Comparison of ENCODE assay signal across 8 mouse cellular contexts in the genomic region with DNA sequence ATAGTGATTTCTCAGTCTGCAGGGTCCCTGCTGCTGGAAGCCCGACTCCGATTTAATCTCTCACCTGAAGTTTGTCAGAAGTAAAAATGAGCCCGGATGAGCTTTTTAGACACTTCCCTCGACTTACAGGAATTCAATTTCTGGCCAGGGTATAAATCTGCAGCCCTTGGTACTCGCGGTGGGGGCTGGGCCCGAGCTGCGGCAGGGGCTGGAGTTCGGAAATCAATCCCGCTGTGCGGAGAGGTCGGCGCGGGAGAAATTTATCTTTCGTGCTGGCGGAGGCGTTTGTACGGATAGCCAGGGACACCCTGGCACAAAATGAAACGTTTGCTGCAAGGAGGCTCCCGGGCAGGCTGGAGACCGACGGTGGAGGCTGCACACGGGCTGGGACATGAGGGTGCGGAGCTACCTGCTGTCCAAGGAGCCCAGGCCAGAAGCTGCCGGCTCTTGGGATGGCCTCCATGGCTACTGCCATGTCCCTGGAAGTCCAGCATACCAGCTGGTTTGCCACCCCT. TPM values are rescaled to one million over a fixed set of nuclear protein-coding genes. Genes with fewer than 3 reads are reported as not detected.
DNase-seq lines count a peak whose midpoint lies in the region; ATAC-seq lines count a peak whose summit lies in the region.

No protein-coding gene starts in this region.

- no peaks in the 10 kb centered on the region for H3K36me3 ChIP-seq in limb, embryonic 15.5 days
- no peaks in the 10 kb centered on the region for H3K36me3 ChIP-seq in stomach, embryonic 15.5 days

- peak overlapping the region; percentile 39 for H3K4me2 ChIP-seq in limb, embryonic 15.5 days
- H3K4me2 ChIP-seq in stomach, embryonic 15.5 days = peak overlapping the region; percentile 58

- peak overlapping the region; percentile 17; the same call in 1 of the 2 replicates for H3K4me3 ChIP-seq in limb, embryonic 15.5 days
- H3K4me3 ChIP-seq in stomach, embryonic 15.5 days (replicated peaks) = peak overlapping the region; percentile 25

- no peaks in the 10 kb centered on the region for H3K9me3 ChIP-seq in limb, embryonic 15.5 days
- H3K9me3 ChIP-seq in stomach, embryonic 15.5 days = no peaks in the 10 kb centered on the region

- H3K9ac ChIP-seq in limb, embryonic 15.5 days = no peak overlapping the region
- H3K9ac ChIP-seq in stomach, embryonic 15.5 days = no peak overlapping the region; the same call in 1 of the 2 replicates

- DNase-seq in cerebellum, postnatal 14 days = peak; percentile 17 to 31
- no peak for DNase-seq in cerebellum, adult 11-12 months
- DNase-seq in ovary, postnatal 36 days (ENCODE audit: low spot score) = peak; percentile 20
- DNase-seq in ovary, postnatal 14 days (ENCODE audit: low spot score) = no peak
- no peak for DNase-seq in right cerebral cortex, postnatal 36 days (ENCODE audit: low spot score in 2 of 2)
- no peak for DNase-seq in left cerebral cortex, adult 8-10 months (ENCODE audit: low spot score in 2 of 2)

- H3K27me3 ChIP-seq in limb, embryonic 15.5 days = peaks cover 28% of the 10 kb centered on the region
- H3K27me3 ChIP-seq in stomach, embryonic 15.5 days (replicated peaks) = 0 out of 2 replicates have a peak, but pooled peaks cover 3% of the 10 kb centered on the region

- no peak for ATAC-seq in limb, embryonic 15.5 days (ENCODE audit: insufficient number of reproducible peaks, low FRiP score, low TSS enrichment, low read depth)
- no peak for ATAC-seq in stomach, embryonic 15.5 days (ENCODE audit: insufficient read depth, low FRiP score, low read depth)

- 0 out of 2 replicates have a peak, but pooled peaks cover 6% of the 10 kb centered on the region for H3K4me1 ChIP-seq in limb, embryonic 15.5 days
- H3K4me1 ChIP-seq in stomach, embryonic 15.5 days = 0 out of 2 replicates have a peak, but pooled peaks cover 7% of the 10 kb centered on the region

- WGBS in limb, embryonic 15.5 days = 5% methylated on average over 25 of the region's 25 CpGs
- 3% methylated on average over 25 of the region's 25 CpGs for WGBS in stomach, embryonic 15.5 days

- no peak overlapping the region for H3K27ac ChIP-seq in limb, embryonic 15.5 days
- H3K27ac ChIP-seq in stomach, embryonic 15.5 days = no peak overlapping the region

RNA-seq across cellular contexts. Expression of gene Pin1, which starts 42.9 kb away (rescaled TPM):
- polyA plus RNA-seq in limb, embryonic 15.5 days (2015; fragmentation: Nextera tagmentation; extraction: Ambion mirVana) = 43.7 and 46.7 TPM in 2 replicates
- polyA plus RNA-seq in stomach, embryonic 15.5 days (2015; fragmentation: Nextera tagmentation; extraction: Ambion mirVana) = 44.2 and 45.5 TPM in 2 replicates
- total RNA-seq in left cerebral cortex, adult 8-10 months (2022) = 10 to 100 TPM; 32.7 to 37.5 (median 35.2) TPM

RNA-seq across cellular contexts. Expression of gene Fbxl12, which starts 50.2 kb away (rescaled TPM):
- 19.2 and 20.0 TPM in 2 replicates for polyA plus RNA-seq in limb, embryonic 15.5 days (2015; fragmentation: Nextera tagmentation; extraction: Ambion mirVana)
- 15.3 and 18.5 TPM in 2 replicates for polyA plus RNA-seq in stomach, embryonic 15.5 days (2015; fragmentation: Nextera tagmentation; extraction: Ambion mirVana)
- 10 to 100 TPM; 20.1 to 29.5 (median 26.9) TPM for total RNA-seq in left cerebral cortex, adult 8-10 months (2022)

RNA-seq across cellular contexts. Expression of gene Olfm2, which starts 51.4 kb away (rescaled TPM):
- polyA plus RNA-seq in limb, embryonic 15.5 days (2015; fragmentation: Nextera tagmentation; extraction: Ambion mirVana) = 9.3 and 9.7 TPM in 2 replicates
- polyA plus RNA-seq in stomach, embryonic 15.5 days (2015; fragmentation: Nextera tagmentation; extraction: Ambion mirVana) = 6.7 and 7.5 TPM in 2 replicates
- total RNA-seq in left cerebral cortex, adult 8-10 months (2022) = 100 to 1,000 TPM; 122 to 129 (median 125) TPM

RNA-seq across cellular contexts. Expression of gene Ubl5, which starts 52.1 kb away (rescaled TPM):
- 332 and 370 TPM in 2 replicates for polyA plus RNA-seq in limb, embryonic 15.5 days (2015; fragmentation: Nextera tagmentation; extraction: Ambion mirVana)
- polyA plus RNA-seq in stomach, embryonic 15.5 days (2015; fragmentation: Nextera tagmentation; extraction: Ambion mirVana) = 348 and 376 TPM in 2 replicates
- total RNA-seq in left cerebral cortex, adult 8-10 months (2022) = 100 to 1,000 TPM; 263 to 330 (median 301) TPM

Comparison
In these comparisons a context has a peak if more than half of its experiments do, and no peak if none do; other contexts are left out.
1. DNase-seq: peak in cerebellum, postnatal 14 days (2 of 2) and ovary, postnatal 36 days (single experiment); none in cerebellum, adult 11-12 months (single experiment), ovary, postnatal 14 days (single experiment), right cerebral cortex, postnatal 36 days (0 of 2) and left cerebral cortex, adult 8-10 months (0 of 2).